Mouse (Mus musculus): ENCODE data around the gene Lrrc27. TPM values are rescaled to one million over a fixed set of nuclear protein-coding genes. Genes with fewer than 3 reads are reported as not detected.

Lrrc27 gene
- 1.2 TPM for polyA plus RNA-seq (2017; shearing (Covaris generic))

DNA sequence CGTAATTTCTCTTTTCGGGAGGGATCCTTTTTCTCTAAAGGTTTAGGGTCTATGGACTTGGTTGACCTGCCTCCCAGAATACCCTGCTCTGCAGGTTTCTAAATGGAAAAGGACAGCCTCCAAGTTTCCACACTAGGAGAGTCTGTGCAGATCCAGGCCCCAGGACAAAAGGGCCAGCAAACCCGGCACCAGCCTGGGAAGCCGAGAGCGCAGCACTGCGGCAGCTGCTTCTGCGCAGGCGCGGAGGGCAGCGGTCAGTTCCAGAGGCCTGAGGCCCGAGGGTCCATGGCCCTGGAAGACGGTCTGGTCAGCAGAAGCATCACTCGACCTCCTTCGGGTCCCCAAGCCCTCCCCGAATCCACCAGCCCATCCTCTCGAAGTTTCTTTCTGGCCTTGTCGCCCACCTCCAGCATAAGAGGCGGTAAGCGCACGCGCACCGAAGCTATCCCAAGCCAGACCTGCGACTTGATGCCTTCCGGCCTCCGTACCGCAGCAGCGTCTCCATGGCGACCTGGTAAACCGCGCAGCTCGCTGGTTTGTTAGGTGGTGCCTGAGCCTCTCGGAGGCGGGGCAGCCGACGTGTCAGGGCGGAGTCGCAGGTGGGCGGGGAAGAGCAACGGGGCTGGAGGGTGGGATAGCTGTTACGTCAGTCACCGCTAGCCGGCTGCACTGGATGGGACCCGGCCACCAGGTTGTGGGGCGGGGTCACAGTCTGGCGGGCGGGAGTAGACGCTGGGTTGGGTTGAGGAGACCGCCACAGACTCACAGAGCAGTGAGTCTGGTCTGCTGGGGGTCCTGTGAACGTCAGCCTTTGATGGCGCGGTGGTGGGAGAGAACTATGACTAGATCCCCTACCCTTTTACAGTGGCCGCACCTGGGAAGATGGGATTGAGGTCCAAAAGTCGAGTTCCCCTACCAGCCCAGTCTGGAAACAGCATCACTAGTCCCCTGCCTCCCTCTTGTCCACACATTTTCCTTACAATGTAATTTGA lies at the start of gene Lrrc27, which contains the start of gene Stk32c:
Lrrc27 (plus strand) TSS at position 235 of the 992 bp plus-strand sequence.
Stk32c (minus strand) TSS at position 554 of the 992 bp plus-strand sequence.

DNA sequence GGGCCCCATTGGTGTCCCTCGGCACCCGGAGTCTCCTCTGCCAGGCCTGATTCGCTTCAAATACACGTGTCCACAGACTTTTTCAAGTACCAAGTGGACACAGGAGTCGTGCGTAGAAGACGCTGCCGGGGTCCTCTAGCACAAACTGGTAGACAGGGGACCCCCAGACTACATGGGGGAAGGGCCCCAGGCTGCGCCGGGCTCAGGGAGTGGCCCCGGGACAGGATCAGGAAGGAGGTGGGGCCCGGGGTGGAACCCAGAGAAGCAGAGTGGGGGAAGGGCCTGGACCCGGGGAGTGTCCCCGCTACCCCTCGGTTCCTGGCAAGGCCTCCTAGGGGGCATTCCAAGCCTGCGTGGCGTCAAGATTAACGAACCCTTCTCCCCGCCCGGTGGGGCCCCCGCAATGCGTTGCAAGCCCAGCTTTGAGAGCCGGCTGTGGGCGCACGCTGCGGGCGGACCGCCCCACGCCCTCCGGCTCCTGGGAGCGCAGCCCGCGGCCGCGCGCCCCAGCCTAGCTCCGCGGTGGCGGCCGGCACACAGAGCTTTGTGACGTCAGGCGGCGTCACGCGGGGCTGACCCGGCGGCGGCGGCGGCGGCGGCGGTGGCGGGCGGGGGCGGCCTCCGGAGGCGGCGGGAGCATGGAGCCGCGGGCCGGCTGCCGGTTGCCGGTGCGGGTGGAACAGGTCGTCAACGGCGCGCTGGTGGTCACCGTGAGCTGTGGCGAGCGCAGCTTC lies 35.3 kb downstream of the Lrrc27 start, which contains the start of gene Pwwp2b:
Pwwp2b (plus strand) TSS at position 602 of the 734 bp plus-strand sequence.

Other genes starting within 250 kb of the Lrrc27 start
- not detected for gene Dpysl4, start 127.0 kb upstream of the Lrrc27 start, polyA plus RNA-seq (2017; shearing (Covaris generic))
- gene Stk32c, start 319 bp downstream of the Lrrc27 start, polyA plus RNA-seq (2017; shearing (Covaris generic)), result 0.53 TPM
- gene Pwwp2b, start 35.5 kb downstream of the Lrrc27 start, polyA plus RNA-seq (2017; shearing (Covaris generic)), result 2.1 TPM
- 12.5 TPM for gene Inpp5a, start 176.1 kb downstream of the Lrrc27 start, polyA plus RNA-seq (2017; shearing (Covaris generic))

Data from activated CD4-positive, CD25-positive, alpha-beta regulatory T cell, adult 9 weeks (primary cell).